Mouse (Mus musculus) heart, embryonic 13.5 days (tissue): Measurements from ENCODE around the gene Tent2. TPM values are rescaled to one million over a fixed set of nuclear protein-coding genes. Genes with fewer than 3 reads are reported as not detected.
A peak's percentile ranks its signal among the peaks of the same experiment; 100 is the strongest.

ENCODE experiments used
- ATAC-seq: fragments of 200-750 bp; cut with Nextera tagmentation; 2 replicates; pipeline ENCODE4 v1.8.0; 2017; ENCODE audit warnings: moderate TSS enrichment; ENCODE audit not compliant: insufficient number of reproducible peaks, low FRiP score, low TSS enrichment; ENCODE audit errors: extremely low read depth
- H3K27ac ChIP-seq: fragments of 300-500 bp; sonication (generic); replicated peaks from 2 replicates; pipeline ENCODE4 v1.5.1; 2015; ENCODE audit warnings: moderate library complexity, mild to moderate bottlenecking, inconsistent platforms
- H3K27me3 ChIP-seq: fragments of 300-500 bp; sonication (generic); replicated peaks from 2 replicates; pipeline ENCODE4 v1.6.1; 2015; ENCODE audit warnings: mild to moderate bottlenecking, inconsistent platforms
- H3K36me3 ChIP-seq: fragments of 300-500 bp; sonication (generic); 2 replicates; pipeline ENCODE4 v1.6.1; 2015; ENCODE audit warnings: mild to moderate bottlenecking, inconsistent platforms
- H3K4me1 ChIP-seq: fragments of 300-500 bp; sonication (generic); 2 replicates; pipeline ENCODE4 v1.6.1; 2015; ENCODE audit warnings: inconsistent platforms
- H3K4me2 ChIP-seq: fragments of 300-500 bp; sonication (generic); 2 replicates; pipeline ENCODE4 v1.6.1; 2015; ENCODE audit warnings: inconsistent platforms, mild to moderate bottlenecking, moderate library complexity
- H3K4me3 ChIP-seq: fragments of 300-500 bp; sonication (generic); 2 replicates; pipeline ENCODE4 v1.5.1; 2015; ENCODE audit warnings: moderate library complexity, mild to moderate bottlenecking, inconsistent platforms
- H3K9ac ChIP-seq: fragments of 300-500 bp; sonication (generic); 2 replicates; pipeline ENCODE4 v1.6.1; 2015; ENCODE audit warnings: inconsistent platforms, mild to moderate bottlenecking, moderate library complexity
- H3K9me3 ChIP-seq: fragments of 300-500 bp; sonication (generic); 2 replicates; pipeline ENCODE4 v1.6.1; 2016; ENCODE audit warnings: inconsistent platforms
- WGBS: fragments of 180-500 bp; shearing (Covaris S2); methylation state at CpG from one replicate; pipeline ENCODE4 v1.1.7; 2015; ENCODE audit warnings: mixed read lengths; 5-methylcytosine and 5-hydroxymethylcytosine counted together
- polyA plus RNA-seq: library from polyadenylated mRNA; unstranded; fragments of >200 nt; fragmentation: Nextera tagmentation; extraction: Ambion mirVana; gene quantifications from 2 replicates; pipeline ENCODE4 v1.2.1, GENCODE M21; 2015

Tent2 gene
- polyA plus RNA-seq = 40.2 and 41.4 TPM in 2 replicates

DNA sequence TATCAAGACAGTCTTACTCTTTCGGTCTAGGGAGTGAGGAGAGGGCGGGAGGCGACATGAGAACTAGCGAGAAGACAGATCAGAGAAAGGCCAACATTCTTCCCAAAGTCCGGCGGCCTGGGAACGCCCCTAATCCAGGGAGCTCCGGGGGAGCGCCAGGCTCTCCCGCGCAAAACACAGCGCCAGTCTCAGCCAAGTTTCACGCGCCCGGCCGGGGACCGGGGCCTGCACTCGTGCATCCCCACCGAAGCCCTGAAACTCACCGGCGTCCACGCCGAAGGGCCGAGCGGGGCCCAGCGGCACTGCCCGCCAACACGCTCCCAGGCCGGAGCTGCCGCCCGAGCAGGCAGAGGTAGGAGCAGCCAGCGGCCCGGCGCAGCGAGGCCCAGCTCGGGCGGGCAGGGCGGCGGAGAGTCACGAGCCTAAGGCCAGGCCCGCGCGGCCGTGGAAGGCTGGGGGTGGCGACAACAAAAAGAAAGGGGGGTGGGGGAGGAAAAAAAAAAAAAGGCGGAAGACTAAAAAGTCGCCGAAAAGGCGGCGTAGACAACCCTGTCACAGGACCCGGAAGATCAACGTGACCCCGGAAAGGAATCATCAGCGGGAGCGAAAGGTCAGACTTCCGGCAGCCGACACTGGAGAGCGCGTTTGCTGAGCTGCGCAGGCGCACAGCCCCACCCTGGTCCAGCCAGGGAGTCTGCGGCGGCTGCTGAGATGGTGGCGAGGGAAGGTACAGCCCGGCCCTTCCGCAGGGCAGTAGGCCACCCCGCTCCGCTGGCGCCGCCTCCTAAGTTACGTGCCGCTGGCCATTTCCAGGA lies at the start of gene Tent2:
TSS of gene Tent2 (minus strand) at position 555 of the 815 bp plus-strand sequence.
- peaks cover 7% of the 10 kb centered on the region; the same call in 1 of the 2 replicates for H3K36me3 ChIP-seq
- H3K4me3 ChIP-seq = peak within 1 kb of the TSS; percentile 87
- no peaks in the 10 kb centered on the region for H3K27me3 ChIP-seq
- H3K27ac ChIP-seq = peak within 1 kb of the TSS; percentile 97
- ATAC-seq = peak; percentile 97
- H3K4me1 ChIP-seq = peaks cover 26% of the 10 kb centered on the region
- WGBS = under 1% methylated on average over 71 of the region's 72 CpGs
- H3K9ac ChIP-seq = peak within 1 kb of the TSS; percentile 97
- H3K4me2 ChIP-seq = peak within 1 kb of the TSS; percentile 88
- H3K9me3 ChIP-seq = no peaks in the 10 kb centered on the region

GRCm38 (mm10) chr13:93241180-93241579 lies 49.0 kb upstream of the Tent2 start:
- 79% methylated on average over 3 of the region's 3 CpGs for WGBS
- H3K4me3 ChIP-seq = no peak overlapping the region
- no peak overlapping the region for H3K27ac ChIP-seq
- no peaks in the 10 kb centered on the region for H3K36me3 ChIP-seq
- peaks cover 19% of the 10 kb centered on the region for H3K4me1 ChIP-seq
- H3K9me3 ChIP-seq = no peaks in the 10 kb centered on the region
- no peak overlapping the region for H3K9ac ChIP-seq
- H3K4me2 ChIP-seq = no peak overlapping the region
- no peak for ATAC-seq
- no peaks in the 10 kb centered on the region for H3K27me3 ChIP-seq

DNA sequence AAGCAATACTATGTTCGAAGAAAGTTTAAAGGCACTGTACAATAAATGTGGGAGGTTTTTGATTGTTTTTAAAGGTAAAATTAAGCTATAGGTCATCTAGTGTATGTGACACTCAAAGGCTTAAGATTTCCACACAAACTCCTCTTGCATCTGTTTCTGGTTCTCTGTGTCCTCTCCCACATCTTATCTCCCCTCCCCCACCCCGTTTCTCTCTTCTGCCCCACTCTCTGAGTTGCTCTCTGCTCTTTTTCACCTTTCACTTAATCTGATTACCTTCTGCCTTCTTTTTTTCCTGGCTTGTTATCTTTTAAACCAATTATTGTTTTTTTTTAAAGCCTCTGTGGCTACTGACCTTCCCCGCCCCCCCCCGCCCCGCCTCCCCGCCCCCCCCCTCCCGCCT lies 47.4 kb upstream of the Tent2 start:
- no peak overlapping the region for H3K27ac ChIP-seq
- no peak overlapping the region for H3K4me2 ChIP-seq
- H3K4me3 ChIP-seq = no peak overlapping the region
- no peaks in the 10 kb centered on the region for H3K27me3 ChIP-seq
- no peaks in the 10 kb centered on the region for H3K9me3 ChIP-seq
- no peak for ATAC-seq
- H3K4me1 ChIP-seq = peaks cover 19% of the 10 kb centered on the region
- H3K36me3 ChIP-seq = no peaks in the 10 kb centered on the region
- no peak overlapping the region for H3K9ac ChIP-seq
- 50% methylated on average over 2 of the region's 7 CpGs for WGBS

- WGBS = 21% methylated on average over 9 of the region's 9 CpGs
- Histone ChIP-seq H3K9ac (no peak overlapping the region), H3K27me3 (no peaks in the 10 kb centered on the region), H3K9me3 (no peaks in the 10 kb centered on the region), H3K36me3 (no peaks in the 10 kb centered on the region), H3K4me3 (no peak overlapping the region), H3K27ac (no peak overlapping the region), H3K4me1 (peaks cover 19% of the 10 kb centered on the region), H3K4me2 (no peak overlapping the region)
- ATAC-seq = no peak
These were observed 46.9 kb upstream of the Tent2 start for GRCm38 (mm10) chr13:93239134-93239533.

DNA sequence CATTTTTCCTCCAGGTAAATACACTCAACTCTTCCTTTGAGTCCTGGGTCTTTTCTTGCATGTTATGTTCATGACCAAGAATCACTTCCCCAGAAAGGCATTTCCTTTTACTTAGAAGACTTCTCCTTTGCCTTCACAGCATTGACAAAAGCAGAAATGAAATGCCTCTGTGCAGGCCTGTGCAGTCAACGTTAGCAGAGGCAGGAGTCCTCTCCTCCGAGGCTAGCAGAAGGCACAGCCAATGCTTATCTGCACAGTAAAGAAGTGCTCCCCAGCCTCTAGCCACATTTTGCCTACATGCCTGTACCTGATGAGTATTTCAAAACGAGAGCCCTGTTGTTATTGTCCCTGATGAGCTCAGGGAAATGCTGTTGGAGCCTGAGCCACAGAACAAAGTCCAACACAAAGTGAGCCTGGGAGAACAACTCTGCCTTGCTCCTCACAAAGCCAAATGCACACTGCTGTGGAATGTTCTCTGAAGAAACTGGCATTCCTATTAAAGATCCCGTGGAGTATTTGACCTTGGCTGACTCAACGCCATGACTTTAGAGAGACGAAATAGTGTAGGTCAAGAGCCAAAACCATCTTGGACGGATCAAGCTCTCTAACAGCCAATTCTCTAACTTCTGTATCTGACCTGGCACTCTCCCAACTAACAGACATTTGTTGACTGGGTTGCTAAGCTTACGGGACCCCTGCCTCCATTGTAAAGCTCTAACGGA lies 45.7 kb upstream of the Tent2 start:
- no peaks in the 10 kb centered on the region for H3K36me3 ChIP-seq
- H3K27me3 ChIP-seq = no peaks in the 10 kb centered on the region
- ATAC-seq = no peak
- H3K27ac ChIP-seq = peak overlapping the region; percentile 30
- no peak overlapping the region for H3K9ac ChIP-seq
- H3K4me2 ChIP-seq = no peak overlapping the region
- no peak overlapping the region for H3K4me3 ChIP-seq
- 31% methylated on average over 9 of the region's 9 CpGs for WGBS
- H3K4me1 ChIP-seq = peaks cover 19% of the 10 kb centered on the region
- H3K9me3 ChIP-seq = no peaks in the 10 kb centered on the region

DNA sequence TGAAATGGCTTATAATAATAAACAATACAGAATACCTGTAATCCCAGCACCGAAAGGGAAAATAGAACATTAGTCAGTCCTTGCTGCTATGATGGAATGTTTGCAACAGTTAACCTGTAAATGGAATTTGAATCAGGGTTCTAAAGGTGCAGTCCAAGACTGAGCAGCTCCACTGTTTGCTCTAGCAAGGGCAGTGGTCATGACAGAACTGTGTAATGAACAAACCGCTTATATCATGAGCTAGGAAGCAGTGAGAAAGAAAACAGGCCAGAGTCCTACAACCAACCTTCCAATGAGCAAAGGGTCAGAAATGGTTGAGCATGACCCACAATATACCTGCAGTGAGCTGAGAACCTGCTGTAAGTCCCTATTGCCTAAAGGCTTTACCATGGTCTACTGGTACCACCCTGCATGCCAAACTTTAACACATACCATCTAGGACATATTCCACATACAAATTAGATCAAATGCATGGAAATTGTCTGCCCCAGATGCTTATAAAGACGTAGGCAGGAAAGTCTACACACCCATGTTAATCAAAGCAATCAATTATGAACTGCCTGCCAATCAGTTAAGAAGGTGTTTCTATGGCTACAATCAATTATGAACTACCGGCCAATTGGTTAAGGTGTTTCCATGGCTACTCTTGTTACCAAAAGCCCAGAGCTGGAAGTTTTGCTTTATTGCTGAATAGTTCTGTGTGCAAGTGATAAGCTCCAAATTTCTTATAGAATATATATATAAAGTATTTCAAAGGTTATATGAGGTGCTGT lies 42.3 kb upstream of the Tent2 start:
- Histone ChIP-seq H3K9ac (no peak overlapping the region), H3K4me1 (peaks cover 19% of the 10 kb centered on the region), H3K27me3 (no peaks in the 10 kb centered on the region), H3K4me3 (no peak overlapping the region), H3K27ac (no peak overlapping the region), H3K36me3 (no peaks in the 10 kb centered on the region), H3K4me2 (no peak overlapping the region), H3K9me3 (no peaks in the 10 kb centered on the region)
- no peak for ATAC-seq
- 83% methylated on average over 4 of the region's 4 CpGs for WGBS

DNA sequence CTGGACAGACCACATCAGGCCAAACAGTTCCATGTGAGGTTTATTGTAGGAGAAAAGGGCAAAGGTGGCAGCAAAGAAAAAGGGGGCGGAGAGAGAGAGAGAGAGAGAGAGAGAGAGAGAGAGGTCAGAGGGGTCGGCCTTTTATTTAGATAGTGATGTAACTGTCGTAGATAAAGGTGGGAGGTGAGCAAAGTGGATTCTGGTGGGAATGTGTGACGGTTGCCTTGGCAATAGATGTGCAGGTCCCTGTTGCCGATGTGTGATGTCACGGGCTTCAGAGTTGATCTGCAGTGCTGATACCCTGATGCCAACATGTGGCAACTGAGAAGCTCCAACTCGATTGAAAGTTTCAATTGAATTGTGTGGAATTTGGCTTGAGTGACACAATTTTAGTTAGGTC lies 40.1 kb upstream of the Tent2 start:
- no peak overlapping the region for H3K9ac ChIP-seq
- H3K36me3 ChIP-seq = no peaks in the 10 kb centered on the region
- no peak overlapping the region for H3K4me2 ChIP-seq
- no peak for ATAC-seq
- H3K9me3 ChIP-seq = no peaks in the 10 kb centered on the region
- peaks cover 6% of the 10 kb centered on the region for H3K4me1 ChIP-seq
- no peak overlapping the region for H3K27ac ChIP-seq
- H3K27me3 ChIP-seq = no peaks in the 10 kb centered on the region
- H3K4me3 ChIP-seq = no peak overlapping the region
- WGBS = 71% methylated on average over 7 of the region's 7 CpGs

DNA sequence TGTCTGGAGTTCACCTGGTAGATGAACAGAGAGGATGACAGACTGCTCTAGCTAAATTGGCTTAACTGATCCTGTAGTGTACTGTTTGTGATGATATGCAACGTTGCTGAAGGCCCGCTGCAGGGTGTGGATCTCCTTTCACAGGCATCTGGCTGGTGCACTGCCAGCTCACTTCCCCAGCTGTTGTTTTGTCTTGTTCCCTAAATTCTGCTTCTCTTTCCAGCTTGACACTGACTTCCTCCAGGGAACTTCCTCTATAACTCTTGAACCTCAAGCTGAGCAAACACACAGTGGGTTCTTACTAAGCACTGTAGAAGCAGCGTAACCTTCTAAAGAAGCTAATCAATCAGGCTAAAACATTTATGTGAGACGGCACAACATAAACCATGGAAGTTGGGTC lies 38.8 kb upstream of the Tent2 start:
- WGBS = 57% methylated on average over 4 of the region's 4 CpGs
- no peak overlapping the region for H3K9ac ChIP-seq
- H3K36me3 ChIP-seq = no peaks in the 10 kb centered on the region
- no peaks in the 10 kb centered on the region for H3K4me1 ChIP-seq
- H3K9me3 ChIP-seq = no peaks in the 10 kb centered on the region
- H3K27ac ChIP-seq = no peak overlapping the region
- no peak for ATAC-seq
- no peak overlapping the region for H3K4me2 ChIP-seq
- H3K4me3 ChIP-seq = no peak overlapping the region
- H3K27me3 ChIP-seq = no peaks in the 10 kb centered on the region

DNA sequence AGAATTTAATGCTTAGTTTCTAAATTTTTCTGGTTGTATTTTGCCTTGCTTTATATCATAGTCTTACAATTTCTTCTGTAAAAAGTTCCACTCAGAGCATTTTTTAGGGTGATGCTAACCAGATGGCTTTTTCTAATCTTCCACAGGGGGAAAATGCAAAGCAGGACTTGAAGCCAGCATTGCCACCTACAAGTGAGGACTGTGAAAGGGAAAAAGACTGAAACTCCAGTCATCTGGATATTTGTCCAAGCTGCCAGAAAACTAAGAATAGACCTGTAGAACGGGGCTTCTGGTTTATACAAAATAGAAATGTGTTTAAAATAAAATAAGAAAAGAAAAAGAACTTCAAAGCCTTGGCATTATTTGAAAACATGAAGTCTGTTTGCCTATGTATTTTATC lies 19.6 kb upstream of the Tent2 start:
- no peak overlapping the region; the same call in 1 of the 2 replicates for H3K27ac ChIP-seq
- WGBS = 35% methylated on average over 1 of the region's 1 CpGs
- H3K27me3 ChIP-seq = no peaks in the 10 kb centered on the region
- ATAC-seq = no peak
- H3K9ac ChIP-seq = no peak overlapping the region
- no peaks in the 10 kb centered on the region for H3K36me3 ChIP-seq
- H3K4me3 ChIP-seq = no peak overlapping the region
- no peaks in the 10 kb centered on the region for H3K4me1 ChIP-seq
- H3K9me3 ChIP-seq = peaks cover 4% of the 10 kb centered on the region; the same call in 1 of the 2 replicates
- H3K4me2 ChIP-seq = no peak overlapping the region

GRCm38 (mm10) chr13:93192646-93193026 lies 451 bp upstream of the Tent2 start:
- ATAC-seq = no peak
- H3K27ac ChIP-seq = peak overlapping the region; percentile 97
- H3K4me1 ChIP-seq = peaks cover 25% of the 10 kb centered on the region
- H3K9me3 ChIP-seq = no peaks in the 10 kb centered on the region
- peak overlapping the region; percentile 88 for H3K4me2 ChIP-seq
- peaks cover 6% of the 10 kb centered on the region; the same call in 1 of the 2 replicates for H3K36me3 ChIP-seq
- peak overlapping the region; percentile 97 for H3K9ac ChIP-seq
- WGBS = 74% methylated on average over 5 of the region's 5 CpGs
- H3K4me3 ChIP-seq = peak overlapping the region; percentile 87
- H3K27me3 ChIP-seq = no peaks in the 10 kb centered on the region

- Histone ChIP-seq H3K9ac (peak overlapping the region; percentile 44; the same call in 1 of the 2 replicates), H3K27ac (peak overlapping the region; percentile 34), H3K4me1 (peaks cover 30% of the 10 kb centered on the region), H3K36me3 (peaks cover 19% of the 10 kb centered on the region), H3K27me3 (no peaks in the 10 kb centered on the region), H3K9me3 (no peaks in the 10 kb centered on the region), H3K4me2 (peak overlapping the region; percentile 60), H3K4me3 (0 out of 2 replicates have a peak overlapping the region, but pooled peaks have one; percentile 14)
- 39% methylated on average over 2 of the region's 2 CpGs for WGBS
- no peak for ATAC-seq
These were observed 2.8 kb downstream of the Tent2 start for GRCm38 (mm10) chr13:93189416-93189815.
